Mouse (Mus musculus): ENCODE measurements at regions not wholly inside any gene's neighbourhood (a gene's known extent, or its start where the extent isn't known, plus 50 kb on each side); places are given as distances from the start of the nearest gene placed in this dataset.

- Histone ChIP-seq H3K4me1 (ENCODE audit: control insufficient read depth, insufficient read depth, insufficient read length, low read length) (no peaks in the 10 kb centered on the region), H3K27ac (replicated peaks; ENCODE audit: low read depth, low read length) (no peak overlapping the region), H3K4me3 (ENCODE audit: insufficient read depth, low read depth, low read length) (no peak overlapping the region)
Observed at GRCm38 (mm10) chr4:142570712-142571111, 331.5 kb upstream of the Kazn start.

GRCm38 (mm10) chr4:142568556-142568955, 329.4 kb upstream of the Kazn start:
- no peak overlapping the region for H3K27ac ChIP-seq (replicated peaks; ENCODE audit: low read depth, low read length)
- no peak overlapping the region for H3K4me3 ChIP-seq (ENCODE audit: insufficient read depth, low read depth, low read length)
- H3K4me1 ChIP-seq (ENCODE audit: control insufficient read depth, insufficient read depth, insufficient read length, low read length) = no peaks in the 10 kb centered on the region

- Histone ChIP-seq H3K27ac (replicated peaks; ENCODE audit: low read depth, low read length) (no peak overlapping the region), H3K4me1 (ENCODE audit: control insufficient read depth, insufficient read depth, insufficient read length, low read length) (no peaks in the 10 kb centered on the region), H3K4me3 (ENCODE audit: insufficient read depth, low read depth, low read length) (no peak overlapping the region)
Observed at GRCm38 (mm10) chr4:142554716-142555115, 315.5 kb upstream of the Kazn start.

GRCm38 (mm10) chr4:142545871-142546270, 306.7 kb upstream of the Kazn start:
- H3K27ac ChIP-seq (replicated peaks; ENCODE audit: low read depth, low read length) = no peak overlapping the region
- no peaks in the 10 kb centered on the region for H3K4me1 ChIP-seq (ENCODE audit: control insufficient read depth, insufficient read depth, insufficient read length, low read length)
- H3K4me3 ChIP-seq (ENCODE audit: insufficient read depth, low read depth, low read length) = no peak overlapping the region

GRCm38 (mm10) chr4:142545187-142545586, 306.0 kb upstream of the Kazn start:
- H3K4me3 ChIP-seq (ENCODE audit: insufficient read depth, low read depth, low read length) = peak overlapping the region; percentile 44
- no peaks in the 10 kb centered on the region for H3K4me1 ChIP-seq (ENCODE audit: control insufficient read depth, insufficient read depth, insufficient read length, low read length)
- H3K27ac ChIP-seq (replicated peaks; ENCODE audit: low read depth, low read length) = no peak overlapping the region

GRCm38 (mm10) chr4:142544736-142545135, 305.5 kb upstream of the Kazn start:
- Histone ChIP-seq H3K4me3 (ENCODE audit: insufficient read depth, low read depth, low read length) (peak overlapping the region; percentile 44), H3K4me1 (ENCODE audit: control insufficient read depth, insufficient read depth, insufficient read length, low read length) (no peaks in the 10 kb centered on the region), H3K27ac (replicated peaks; ENCODE audit: low read depth, low read length) (no peak overlapping the region)

- no peaks in the 10 kb centered on the region for H3K4me1 ChIP-seq (ENCODE audit: control insufficient read depth, insufficient read depth, insufficient read length, low read length)
- H3K4me3 ChIP-seq (ENCODE audit: insufficient read depth, low read depth, low read length) = no peak overlapping the region
- no peak overlapping the region for H3K27ac ChIP-seq (replicated peaks; ENCODE audit: low read depth, low read length)
Observed at GRCm38 (mm10) chr4:142539200-142539750, 300.1 kb upstream of the Kazn start.

GRCm38 (mm10) chr4:142527080-142527479, 287.9 kb upstream of the Kazn start:
- H3K27ac ChIP-seq (replicated peaks; ENCODE audit: low read depth, low read length) = no peak overlapping the region
- H3K4me3 ChIP-seq (ENCODE audit: insufficient read depth, low read depth, low read length) = no peak overlapping the region
- no peaks in the 10 kb centered on the region for H3K4me1 ChIP-seq (ENCODE audit: control insufficient read depth, insufficient read depth, insufficient read length, low read length)

GRCm38 (mm10) chr4:142517478-142518455, 278.6 kb upstream of the Kazn start:
- no peaks in the 10 kb centered on the region for H3K4me1 ChIP-seq (ENCODE audit: control insufficient read depth, insufficient read depth, insufficient read length, low read length)
- H3K4me3 ChIP-seq (ENCODE audit: insufficient read depth, low read depth, low read length) = no peak overlapping the region
- H3K27ac ChIP-seq (replicated peaks; ENCODE audit: low read depth, low read length) = no peak overlapping the region

GRCm38 (mm10) chr4:142514751-142515150, 275.6 kb upstream of the Kazn start:
- Histone ChIP-seq H3K4me1 (ENCODE audit: control insufficient read depth, insufficient read depth, insufficient read length, low read length) (no peaks in the 10 kb centered on the region), H3K4me3 (ENCODE audit: insufficient read depth, low read depth, low read length) (no peak overlapping the region), H3K27ac (replicated peaks; ENCODE audit: low read depth, low read length) (no peak overlapping the region)

- no peak overlapping the region for H3K4me3 ChIP-seq (ENCODE audit: insufficient read depth, low read depth, low read length)
- H3K4me1 ChIP-seq (ENCODE audit: control insufficient read depth, insufficient read depth, insufficient read length, low read length) = no peaks in the 10 kb centered on the region
- H3K27ac ChIP-seq (replicated peaks; ENCODE audit: low read depth, low read length) = no peak overlapping the region
Observed at GRCm38 (mm10) chr4:142509386-142509785, 270.2 kb upstream of the Kazn start.

GRCm38 (mm10) chr4:142506383-142507211, 267.4 kb upstream of the Kazn start:
- no peak overlapping the region for H3K4me3 ChIP-seq (ENCODE audit: insufficient read depth, low read depth, low read length)
- H3K27ac ChIP-seq (replicated peaks; ENCODE audit: low read depth, low read length) = no peak overlapping the region
- no peaks in the 10 kb centered on the region for H3K4me1 ChIP-seq (ENCODE audit: control insufficient read depth, insufficient read depth, insufficient read length, low read length)

- Histone ChIP-seq H3K4me1 (ENCODE audit: control insufficient read depth, insufficient read depth, insufficient read length, low read length) (no peaks in the 10 kb centered on the region), H3K27ac (replicated peaks; ENCODE audit: low read depth, low read length) (no peak overlapping the region), H3K4me3 (ENCODE audit: insufficient read depth, low read depth, low read length) (no peak overlapping the region)
Observed at GRCm38 (mm10) chr4:142503761-142504160, 264.6 kb upstream of the Kazn start.

- no peak overlapping the region for H3K4me3 ChIP-seq (ENCODE audit: insufficient read depth, low read depth, low read length)
- no peaks in the 10 kb centered on the region for H3K4me1 ChIP-seq (ENCODE audit: control insufficient read depth, insufficient read depth, insufficient read length, low read length)
- H3K27ac ChIP-seq (replicated peaks; ENCODE audit: low read depth, low read length) = no peak overlapping the region
Observed at GRCm38 (mm10) chr4:142501177-142501576, 262.0 kb upstream of the Kazn start.

- Histone ChIP-seq H3K4me3 (ENCODE audit: insufficient read depth, low read depth, low read length) (no peak overlapping the region), H3K4me1 (ENCODE audit: control insufficient read depth, insufficient read depth, insufficient read length, low read length) (no peaks in the 10 kb centered on the region), H3K27ac (replicated peaks; ENCODE audit: low read depth, low read length) (no peak overlapping the region)
Observed at GRCm38 (mm10) chr4:142500541-142500940, 261.3 kb upstream of the Kazn start.
